Mouse (Mus musculus) forebrain, embryonic 16.5 days (tissue): ENCODE measurements around the gene Rnaset2b. TPM values are rescaled to one million over a fixed set of nuclear protein-coding genes. Genes with fewer than 3 reads are reported as not detected.
"Not testable (repeated sequence)": the region's sequence is repeated elsewhere in the genome, so short reads cannot be mapped to it uniquely, and the experiment has no call there.

Experiments used
- ATAC-seq: fragments of 200-750 bp; cut with Nextera tagmentation; 2 replicates; pipeline ENCODE4 v1.8.0; 2017; ENCODE audit warnings: mild to moderate bottlenecking, moderate library complexity
- H3K27ac ChIP-seq: fragments of 300-500 bp; sonication (generic); 2 replicates; pipeline ENCODE4 v1.5.1; 2014; ENCODE audit warnings: low read length, control low read depth
- H3K27me3 ChIP-seq: fragments of 300-500 bp; sonication (generic); replicated peaks from 2 replicates; pipeline ENCODE4 v1.6.1; 2014; ENCODE audit warnings: low read length; ENCODE audit not compliant: control insufficient read depth, insufficient read depth
- H3K36me3 ChIP-seq: fragments of 300-500 bp; sonication (generic); 2 replicates; pipeline ENCODE4 v1.6.1; 2014; ENCODE audit not compliant: control insufficient read depth, insufficient read depth
- H3K4me1 ChIP-seq: fragments of 300-500 bp; sonication (generic); replicated peaks from 2 replicates; pipeline ENCODE4 v1.6.1; 2014; ENCODE audit warnings: low read length; ENCODE audit not compliant: control insufficient read depth, insufficient read depth
- H3K4me2 ChIP-seq: fragments of 300-500 bp; sonication (generic); 2 replicates; pipeline ENCODE4 v1.6.1; 2014; ENCODE audit warnings: mild to moderate bottlenecking, low read length, control low read depth
- H3K4me3 ChIP-seq: fragments of 300-500 bp; sonication (generic); replicated peaks from 2 replicates; pipeline ENCODE4 v1.5.1; 2014; ENCODE audit warnings: mild to moderate bottlenecking, low read length, control low read depth
- H3K9ac ChIP-seq: fragments of 300-500 bp; sonication (generic); replicated peaks from 2 replicates; pipeline ENCODE4 v1.6.1; 2014; ENCODE audit warnings: low read depth, low read length, control low read depth
- H3K9me3 ChIP-seq: fragments of 300-500 bp; sonication (generic); 2 replicates; pipeline ENCODE4 v1.6.1; 2016; ENCODE audit warnings: low read length; ENCODE audit not compliant: control insufficient read depth
- WGBS: fragments of 180-500 bp; shearing (Covaris S2); extraction: QIAGEN DNeasy Blood & Tissue Kit; methylation state at CpG from one replicate; pipeline ENCODE4 v1.1.7; 2014; 5-methylcytosine and 5-hydroxymethylcytosine counted together
- polyA plus RNA-seq: library from polyadenylated mRNA; unstranded; fragments of >200 nt; fragmentation: Nextera tagmentation; extraction: Ambion mirVana; gene quantifications from 2 replicates; pipeline ENCODE4 v1.2.1, GENCODE M21; 2015

The Rnaset2b gene
- polyA plus RNA-seq, 1 experiment from 2014 or later, result 87.9 TPM

- peak within 1 kb of the TSS; percentile 48 for H3K4me2 ChIP-seq
- ATAC-seq, H3K27me3 ChIP-seq, H3K9me3 ChIP-seq, H3K36me3 ChIP-seq, H3K4me1 ChIP-seq, H3K27ac ChIP-seq: not testable (repeated sequence)
- WGBS, result under 1% methylated on average over 36 of the region's 51 CpGs
- peak within 1 kb of the TSS; percentile 57; the same call in 1 of the 2 replicates for H3K9ac ChIP-seq
- peak within 1 kb of the TSS; percentile 50 for H3K4me3 ChIP-seq
These were observed 9.7 kb upstream of the Rnaset2b start, which contains the start of gene Tagap1 for GRCm38 (mm10) chr17:6960776-6961175. Gene Tagap1 (minus strand): TSS chr17:6961156.

DNA sequence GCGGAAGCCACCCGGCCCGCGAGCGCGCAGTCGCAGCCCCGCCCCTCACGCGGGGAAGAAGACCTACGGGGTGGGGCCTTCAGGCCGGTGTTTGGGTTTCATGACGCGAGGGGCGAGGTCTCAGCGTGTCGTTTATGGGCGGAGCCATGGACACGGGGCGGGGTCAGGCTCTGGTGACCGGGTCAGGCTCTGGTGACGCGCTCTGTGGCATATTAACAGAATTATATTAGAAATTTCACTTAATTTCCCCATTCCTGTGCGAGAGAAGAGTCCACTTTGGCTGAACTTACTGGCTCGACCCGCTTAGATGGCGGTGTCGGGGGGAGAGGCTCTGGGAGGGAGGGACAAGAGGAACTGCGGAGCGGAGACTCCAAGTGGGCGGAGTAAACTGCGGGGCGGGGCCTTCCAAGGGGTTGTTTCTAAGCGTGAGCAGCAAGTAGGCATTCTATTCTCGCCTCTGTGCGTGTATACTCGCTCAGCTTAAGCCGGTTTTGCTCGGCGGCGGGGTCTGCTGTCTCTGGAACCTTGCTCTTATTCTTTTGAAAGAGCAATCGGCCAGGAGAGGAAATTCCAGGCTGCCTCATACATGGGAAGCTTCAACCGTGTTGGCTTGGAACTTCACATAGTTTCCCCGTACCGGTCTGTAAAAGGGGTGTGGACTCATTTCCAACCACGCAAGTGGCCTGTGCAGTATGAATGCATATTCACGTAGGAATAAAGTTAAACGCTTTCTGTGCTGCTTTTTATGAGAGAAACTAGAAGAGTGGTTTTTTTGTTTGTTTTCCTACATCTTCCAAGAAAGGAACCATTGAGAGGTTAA is 9.0 kb upstream of the Rnaset2b start:
- 0% methylated on average over 11 of the region's 48 CpGs for WGBS
- not testable (repeated sequence) for H3K9me3 ChIP-seq, H3K27me3 ChIP-seq, H3K4me1 ChIP-seq, H3K27ac ChIP-seq, H3K36me3 ChIP-seq, H3K9ac ChIP-seq
- peak; percentile 97 for ATAC-seq
- peak overlapping the region; percentile 35 for H3K4me3 ChIP-seq
- peak overlapping the region; percentile 48 for H3K4me2 ChIP-seq

DNA sequence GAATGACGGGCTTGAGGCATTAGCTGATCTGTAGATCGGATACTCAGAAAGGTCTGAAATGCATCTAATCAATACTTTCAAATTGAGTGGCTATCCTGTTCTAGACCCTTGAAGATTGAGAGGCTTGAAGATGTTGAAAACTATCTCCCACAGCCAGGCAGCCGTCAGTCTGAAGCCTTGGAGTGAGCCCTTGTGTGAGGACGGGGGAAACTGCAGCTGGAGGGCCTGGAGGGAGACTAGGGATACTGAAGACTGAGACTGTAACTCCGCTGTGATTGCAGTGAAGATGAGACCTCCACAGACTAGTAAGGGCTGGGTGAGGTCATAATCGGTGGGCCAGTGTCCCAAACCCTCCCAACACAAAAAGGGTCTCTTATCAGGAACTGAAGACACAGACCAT is 8.1 kb upstream of the Rnaset2b start:
- H3K27me3 ChIP-seq, H3K27ac ChIP-seq, H3K4me3 ChIP-seq, H3K9me3 ChIP-seq, H3K4me2 ChIP-seq, H3K9ac ChIP-seq, H3K36me3 ChIP-seq, H3K4me1 ChIP-seq, ATAC-seq: not testable (repeated sequence)
- WGBS, result 74% methylated on average over 3 of the region's 6 CpGs

DNA sequence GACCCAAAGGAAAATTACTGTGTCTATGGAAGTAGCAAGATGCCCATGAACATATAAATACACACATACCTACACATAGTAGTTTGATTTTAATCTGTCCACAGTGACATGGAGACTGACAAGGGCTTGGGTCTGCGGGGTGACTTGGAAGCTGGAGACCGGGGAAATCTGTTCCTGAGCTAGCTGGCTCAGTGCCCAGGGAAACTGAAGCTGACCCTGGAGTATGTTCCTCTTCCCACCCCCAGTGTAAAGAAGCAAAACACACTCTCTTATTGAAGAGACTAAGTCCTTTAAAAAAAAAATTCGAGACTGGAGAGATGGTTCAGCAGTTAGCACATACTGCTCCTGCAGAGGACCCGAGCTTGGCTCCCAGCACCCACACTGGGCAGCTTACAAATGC is 7.5 kb upstream of the Rnaset2b start:
- not testable (repeated sequence) for H3K4me3 ChIP-seq, H3K27ac ChIP-seq, H3K9me3 ChIP-seq, H3K4me1 ChIP-seq, H3K9ac ChIP-seq, H3K36me3 ChIP-seq, H3K27me3 ChIP-seq, H3K4me2 ChIP-seq, ATAC-seq
- 88% methylated on average over 4 of the region's 4 CpGs for WGBS

- H3K4me2 ChIP-seq, H3K4me3 ChIP-seq, H3K4me1 ChIP-seq, H3K9me3 ChIP-seq, H3K27me3 ChIP-seq, H3K9ac ChIP-seq, H3K27ac ChIP-seq, ATAC-seq, H3K36me3 ChIP-seq: not testable (repeated sequence)
- 9% methylated on average over 6 of the region's 6 CpGs for WGBS
These were observed 5.1 kb upstream of the Rnaset2b start for GRCm38 (mm10) chr17:6965364-6965763.

DNA sequence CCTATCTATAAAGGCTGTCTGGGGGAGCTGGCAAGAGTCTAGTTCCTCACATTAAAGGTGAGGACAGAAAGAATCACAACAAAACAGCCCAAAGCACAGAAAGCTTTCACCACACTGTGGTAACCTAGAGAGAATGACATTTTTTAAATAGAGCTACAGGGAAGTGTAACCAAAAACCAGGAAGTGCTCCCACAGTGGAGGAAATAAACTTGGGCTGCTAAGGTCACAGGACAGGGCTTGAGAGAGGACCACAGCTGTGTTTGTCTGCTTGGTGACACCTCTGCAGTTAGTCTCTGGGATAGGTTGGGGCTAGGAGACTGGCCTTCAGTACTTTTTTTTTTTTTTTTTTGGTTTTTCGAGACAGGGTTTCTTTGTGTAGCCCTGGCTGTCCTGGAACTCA is 2.8 kb upstream of the Rnaset2b start:
- H3K9me3 ChIP-seq, H3K36me3 ChIP-seq, H3K4me1 ChIP-seq, H3K4me3 ChIP-seq, ATAC-seq, H3K27ac ChIP-seq, H3K27me3 ChIP-seq, H3K9ac ChIP-seq, H3K4me2 ChIP-seq: not testable (repeated sequence)
- WGBS, result no CpG with 5 or more reads among the region's 1 CpGs

- 88% methylated on average over 8 of the region's 8 CpGs for WGBS
- not testable (repeated sequence) for H3K4me3 ChIP-seq, ATAC-seq, H3K9me3 ChIP-seq, H3K9ac ChIP-seq, H3K36me3 ChIP-seq, H3K4me1 ChIP-seq, H3K27ac ChIP-seq, H3K27me3 ChIP-seq, H3K4me2 ChIP-seq
These were observed 804 bp downstream of the Rnaset2b start for GRCm38 (mm10) chr17:6971238-6971637.

GRCm38 (mm10) chr17:6972836-6973396 is 2.5 kb downstream of the Rnaset2b start:
- ATAC-seq, H3K9ac ChIP-seq, H3K4me3 ChIP-seq, H3K4me1 ChIP-seq, H3K27ac ChIP-seq, H3K4me2 ChIP-seq, H3K27me3 ChIP-seq, H3K36me3 ChIP-seq, H3K9me3 ChIP-seq: not testable (repeated sequence)
- WGBS, result 43% methylated on average over 4 of the region's 4 CpGs

GRCm38 (mm10) chr17:6974985-6975384 is 4.6 kb downstream of the Rnaset2b start:
- H3K4me1 ChIP-seq, H3K4me2 ChIP-seq, ATAC-seq, H3K27me3 ChIP-seq, H3K4me3 ChIP-seq, H3K36me3 ChIP-seq, H3K9ac ChIP-seq, H3K27ac ChIP-seq, H3K9me3 ChIP-seq: not testable (repeated sequence)
- 50% methylated on average over 3 of the region's 3 CpGs for WGBS
